Mouse (Mus musculus) liver, postnatal 0 days (tissue): ENCODE data around the gene Akap8. TPM values are rescaled to one million over a fixed set of nuclear protein-coding genes. Genes with fewer than 3 reads are reported as not detected.
A peak's percentile ranks its signal among the peaks of the same experiment; 100 is the strongest.

ENCODE experiments used
- ATAC-seq: fragments of 200-750 bp; cut with Nextera tagmentation; 2 replicates; pipeline ENCODE4 v1.8.0; 2017; ENCODE audit warnings: mild to moderate bottlenecking, moderate library complexity
- DNase-seq: peaks from one replicate; pipeline ENCODE4 v3.0.0-alpha.2; 2016
- H3K27ac ChIP-seq: fragments of 300-500 bp; sonication (generic); 2 replicates; pipeline ENCODE4 v1.5.1; 2014; ENCODE audit warnings: antibody characterized with exemption, moderate library complexity, mild to moderate bottlenecking, low read depth
- H3K27me3 ChIP-seq: fragments of 300-500 bp; sonication (generic); 2 replicates; pipeline ENCODE4 v1.6.1; 2014; ENCODE audit warnings: low read length, control low read depth, mixed read lengths; ENCODE audit not compliant: insufficient read depth
- H3K36me3 ChIP-seq: fragments of 300-500 bp; sonication (generic); replicated peaks from 2 replicates; pipeline ENCODE4 v1.6.1; 2014; ENCODE audit warnings: mild to moderate bottlenecking, control low read depth, low read length, moderate library complexity, mixed read lengths; ENCODE audit not compliant: insufficient read depth
- H3K4me1 ChIP-seq: fragments of 300-500 bp; sonication (generic); 2 replicates; pipeline ENCODE4 v1.6.1; 2014; ENCODE audit warnings: antibody characterized with exemption, mild to moderate bottlenecking, control low read depth; ENCODE audit not compliant: insufficient read depth
- H3K4me2 ChIP-seq: fragments of 300-500 bp; sonication (generic); 2 replicates; pipeline ENCODE4 v1.6.1; 2014; ENCODE audit warnings: low read depth, mild to moderate bottlenecking, low read length, moderate library complexity, mixed read lengths
- H3K4me3 ChIP-seq: fragments of 300-500 bp; sonication (generic); 2 replicates; pipeline ENCODE4 v1.5.1; 2014; ENCODE audit warnings: low read depth, low read length
- H3K9ac ChIP-seq: fragments of 300-500 bp; sonication (generic); replicated peaks from 2 replicates; pipeline ENCODE4 v1.6.1; 2014; ENCODE audit warnings: mild to moderate bottlenecking, moderate library complexity
- H3K9me3 ChIP-seq: fragments of 300-500 bp; sonication (generic); 2 replicates; pipeline ENCODE4 v1.6.1; 2016; ENCODE audit warnings: mild to moderate bottlenecking, control low read depth, low read length, mixed read lengths
- CTCF ChIP-seq: sonication (generic); IDR thresholded peaks from 2 replicates; pipeline ENCODE4 v1.5.1; 2016; ENCODE audit warnings: antibody characterized with exemption, low read depth
- EP300 ChIP-seq: IDR thresholded peaks from 2 replicates; pipeline ENCODE4 v1.6.1; 2016; ENCODE audit warnings: antibody characterized with exemption, low read depth, mild to moderate bottlenecking
- WGBS: fragments of 180-500 bp; shearing (Covaris S2); extraction: QIAGEN DNeasy Blood & Tissue Kit; methylation state at CpG from one replicate; pipeline ENCODE4 v1.1.7; 2014; ENCODE audit not compliant: insufficient replicate concordance; 5-methylcytosine and 5-hydroxymethylcytosine counted together
- polyA plus RNA-seq: library from polyadenylated mRNA; unstranded; fragments of >200 nt; fragmentation: Nextera tagmentation; extraction: Ambion mirVana; gene quantifications from 2 replicates; pipeline ENCODE4 v1.2.1, GENCODE M21; 2015

The Akap8 gene
- polyA plus RNA-seq, 1 experiment from 2014 or later: 17.3 TPM

GRCm38 (mm10) chr17:32283771-32284221 lies 37.2 kb downstream of the Akap8 start:
- peak overlapping the region; percentile 100 for H3K27ac ChIP-seq
- no peaks in the 10 kb centered on the region; the same call in 1 of the 2 replicates for H3K36me3 ChIP-seq
- H3K27me3 ChIP-seq: no peaks in the 10 kb centered on the region
- peak overlapping the region; percentile 98 for H3K9ac ChIP-seq
- no peaks in the 10 kb centered on the region for H3K9me3 ChIP-seq
- WGBS: under 1% methylated on average over 27 of the region's 41 CpGs
- no peak for TF ChIP-seq CTCF
- peak overlapping the region; percentile 72 for H3K4me2 ChIP-seq
- ATAC-seq (peak; percentile 69), DNase-seq (peak; percentile 80)
- H3K4me1 ChIP-seq: peaks cover 28% of the 10 kb centered on the region
- H3K4me3 ChIP-seq: peak overlapping the region; percentile 99

- H3K4me2 ChIP-seq: peak overlapping the region; percentile 72
- peaks cover 31% of the 10 kb centered on the region for H3K4me1 ChIP-seq
- WGBS: 5% methylated on average over 7 of the region's 7 CpGs
- peak overlapping the region; percentile 98 for H3K9ac ChIP-seq
- peak; percentile 16; the same call in 1 of the 2 replicates for ATAC-seq
- no peaks in the 10 kb centered on the region; the same call in 1 of the 2 replicates for H3K36me3 ChIP-seq
- peak overlapping the region; percentile 99 for H3K4me3 ChIP-seq
- no peaks in the 10 kb centered on the region for H3K9me3 ChIP-seq
- DNase-seq: no peak
- peak overlapping the region; percentile 100 for H3K27ac ChIP-seq
- TF ChIP-seq CTCF (no peak), EP300 (no peak)
- H3K27me3 ChIP-seq: no peaks in the 10 kb centered on the region
Measured at GRCm38 (mm10) chr17:32283341-32283740, 37.7 kb downstream of the Akap8 start.

- Histone ChIP-seq H3K36me3 (peaks cover 2% of the 10 kb centered on the region; the same call in 1 of the 2 replicates), H3K4me2 (peak overlapping the region; percentile 72), H3K4me1 (peaks cover 38% of the 10 kb centered on the region), H3K4me3 (peak overlapping the region; percentile 99), H3K9me3 (no peaks in the 10 kb centered on the region), H3K9ac (0 out of 2 replicates have a peak overlapping the region, but pooled peaks have one; percentile 30), H3K27me3 (no peaks in the 10 kb centered on the region), H3K27ac (peak overlapping the region; percentile 67)
- no peak for DNase-seq
- peak; percentile 11; the same call in 1 of the 2 replicates for TF ChIP-seq CTCF
- no peak for TF ChIP-seq EP300
- 49% methylated on average over 4 of the region's 4 CpGs for WGBS
- ATAC-seq: no peak
Measured at GRCm38 (mm10) chr17:32281611-32282310, 39.3 kb downstream of the Akap8 start.

- ATAC-seq (no peak), DNase-seq (no peak)
- H3K27me3 ChIP-seq: no peaks in the 10 kb centered on the region
- H3K27ac ChIP-seq: no peak overlapping the region
- peak overlapping the region; percentile 99; the same call in 1 of the 2 replicates for H3K4me3 ChIP-seq
- H3K9me3 ChIP-seq: no peaks in the 10 kb centered on the region
- peak overlapping the region; percentile 72 for H3K4me2 ChIP-seq
- H3K9ac ChIP-seq: no peak overlapping the region
- peaks cover 40% of the 10 kb centered on the region for H3K4me1 ChIP-seq
- peaks cover 2% of the 10 kb centered on the region; the same call in 1 of the 2 replicates for H3K36me3 ChIP-seq
- WGBS: 82% methylated on average over 2 of the region's 2 CpGs
- TF ChIP-seq CTCF: no peak
- TF ChIP-seq EP300: no peak
Measured at GRCm38 (mm10) chr17:32281126-32281525, 39.9 kb downstream of the Akap8 start.

- whole genome bisulfite sequencing: 62% methylated on average over 3 of the region's 3 CpGs
- DNase-seq: no peak
- Histone ChIP-seq H3K9ac (no peak overlapping the region), H3K4me3 (no peak overlapping the region), H3K9me3 (no peaks in the 10 kb centered on the region), H3K36me3 (peaks cover 2% of the 10 kb centered on the region; the same call in 1 of the 2 replicates), H3K27me3 (no peaks in the 10 kb centered on the region), H3K4me2 (no peak overlapping the region), H3K4me1 (peaks cover 45% of the 10 kb centered on the region), H3K27ac (no peak overlapping the region)
- no peak for ATAC-seq
- TF ChIP-seq EP300: no peak
- no peak for TF ChIP-seq CTCF
Measured at GRCm38 (mm10) chr17:32280575-32280974, 40.5 kb downstream of the Akap8 start.

GRCm38 (mm10) chr17:32277201-32277600 lies 43.8 kb downstream of the Akap8 start:
- H3K4me2 ChIP-seq: no peak overlapping the region
- no peaks in the 10 kb centered on the region for H3K9me3 ChIP-seq
- WGBS: 82% methylated on average over 1 of the region's 1 CpGs
- H3K9ac ChIP-seq: no peak overlapping the region
- peaks cover 4% of the 10 kb centered on the region; the same call in 1 of the 2 replicates for H3K36me3 ChIP-seq
- no peak overlapping the region for H3K27ac ChIP-seq
- TF ChIP-seq CTCF (no peak), EP300 (no peak)
- no peak overlapping the region for H3K4me3 ChIP-seq
- no peak for DNase-seq
- ATAC-seq: no peak
- H3K27me3 ChIP-seq: no peaks in the 10 kb centered on the region
- peaks cover 32% of the 10 kb centered on the region for H3K4me1 ChIP-seq
